Mouse (Mus musculus): ENCODE results near the gene Chrna3. TPM values are rescaled to one million over a fixed set of nuclear protein-coding genes. Genes with fewer than 3 reads are reported as not detected.

Chrna3 gene
- total RNA-seq, 2 experiments from 2014 or later = 0.61 to 0.95 TPM

DNA sequence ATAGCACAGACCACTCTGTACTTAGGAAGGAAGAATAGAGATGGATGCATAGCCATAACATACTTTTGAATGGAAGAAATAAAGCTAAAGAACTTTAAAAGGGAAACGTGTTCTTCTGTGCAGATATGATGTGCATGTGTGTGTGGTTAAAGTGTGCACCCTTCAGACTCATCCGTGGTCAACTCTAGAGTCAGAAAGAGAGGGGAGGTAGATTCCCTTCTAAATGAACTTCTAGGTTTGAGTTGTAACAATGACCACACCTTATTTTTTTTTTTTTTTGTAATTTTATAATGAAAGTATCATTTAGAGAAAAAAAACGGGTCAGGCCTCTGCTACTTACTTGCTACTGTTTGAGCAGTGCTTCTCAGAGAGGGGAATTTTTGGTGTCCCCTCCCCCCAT, 36.0 kb downstream of the Chrna3 start:
- DNase-seq (ENCODE audit: extremely low spot score in 1 of 2, low spot score in 2 of 2) = no peak
- H3K27ac ChIP-seq = no peak overlapping the region
- no peak for TF ChIP-seq CTCF (IDR thresholded peaks at IDR 0.05)
- intact Hi-C loops (cut with DNase I) = no loop called here
- no peak overlapping the region for H3K4me3 ChIP-seq

DNA sequence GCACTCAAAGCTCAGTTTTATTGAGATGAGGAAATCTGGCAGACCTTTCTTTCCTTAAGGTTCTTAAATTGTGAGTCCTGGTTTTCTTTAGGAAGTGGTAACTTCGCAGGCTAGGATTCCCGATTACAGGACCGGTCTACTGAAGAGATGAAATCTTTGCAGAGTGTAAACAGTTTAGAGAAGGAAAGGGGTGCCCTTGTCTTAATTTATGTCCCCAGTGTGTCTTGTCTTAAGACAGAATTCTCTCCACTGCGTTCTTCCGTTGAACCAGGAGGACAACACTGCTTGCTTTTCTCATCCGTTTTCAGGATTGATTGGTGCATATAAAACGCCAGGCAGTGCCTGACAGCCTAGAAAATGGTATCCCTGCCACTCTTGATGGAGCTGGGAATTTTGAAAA, 44.0 kb downstream of the Chrna3 start:
- Histone ChIP-seq H3K27ac (no peak overlapping the region), H3K4me3 (no peak overlapping the region)
- no peak for TF ChIP-seq CTCF (IDR thresholded peaks at IDR 0.05)
- intact Hi-C loops (cut with DNase I) = no loop called here
- no peak for DNase-seq (ENCODE audit: extremely low spot score in 1 of 2, low spot score in 2 of 2)

DNA sequence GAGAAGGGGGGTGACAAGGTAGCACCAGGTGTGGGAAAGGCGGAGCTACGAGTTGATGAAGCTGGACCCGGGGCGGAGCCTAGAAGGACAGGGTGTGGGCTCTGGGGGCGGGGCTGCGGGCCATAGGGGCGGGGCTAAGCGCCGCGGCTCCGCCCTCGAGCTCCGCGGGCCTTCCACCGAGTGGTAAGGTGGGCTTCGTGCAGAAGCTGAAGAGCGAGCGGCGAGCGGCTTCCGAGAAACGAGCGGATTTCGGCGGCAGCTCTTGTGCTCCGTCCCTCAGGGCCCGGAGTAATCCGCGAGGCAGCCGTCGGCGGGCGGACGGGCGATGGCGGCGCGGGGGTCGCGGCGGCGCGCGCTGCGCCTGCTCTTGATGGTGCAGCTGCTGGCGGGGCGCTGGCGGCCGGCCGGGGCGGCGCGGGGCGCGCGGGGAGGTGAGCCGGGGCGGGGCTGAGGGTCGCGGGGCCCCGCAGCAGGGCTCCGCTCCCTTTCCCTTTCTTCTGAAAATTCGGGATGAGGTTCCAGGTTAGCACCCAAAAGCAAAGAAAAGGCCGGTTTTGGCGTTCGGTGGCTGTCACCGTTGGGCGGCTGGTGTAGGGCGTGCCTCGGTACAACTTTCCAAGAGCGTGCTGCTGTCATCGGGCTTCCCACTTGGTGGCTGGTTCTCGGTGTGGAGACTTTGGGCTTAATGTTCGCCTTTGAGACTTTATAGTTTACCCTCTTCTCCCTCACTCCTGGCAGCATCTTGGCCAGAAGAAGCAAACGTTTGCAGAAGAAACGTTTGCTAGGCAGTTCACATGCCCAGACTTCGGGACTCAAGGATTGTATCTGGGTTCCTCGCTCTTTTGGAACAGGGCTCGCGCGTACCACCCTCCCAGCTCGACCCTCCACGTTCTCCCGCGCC, 44.8 kb downstream of the Chrna3 start:
- peak in 1 of 2 experiments; percentile 15 for DNase-seq (ENCODE audit: extremely low spot score in 1 of 2, low spot score in 2 of 2)
- H3K27ac ChIP-seq = no peak overlapping the region
- TF ChIP-seq CTCF (IDR thresholded peaks at IDR 0.05) = no peak
- intact Hi-C loops (cut with DNase I) = no loop called here
- H3K4me3 ChIP-seq = peak overlapping the region; percentile 44

DNA sequence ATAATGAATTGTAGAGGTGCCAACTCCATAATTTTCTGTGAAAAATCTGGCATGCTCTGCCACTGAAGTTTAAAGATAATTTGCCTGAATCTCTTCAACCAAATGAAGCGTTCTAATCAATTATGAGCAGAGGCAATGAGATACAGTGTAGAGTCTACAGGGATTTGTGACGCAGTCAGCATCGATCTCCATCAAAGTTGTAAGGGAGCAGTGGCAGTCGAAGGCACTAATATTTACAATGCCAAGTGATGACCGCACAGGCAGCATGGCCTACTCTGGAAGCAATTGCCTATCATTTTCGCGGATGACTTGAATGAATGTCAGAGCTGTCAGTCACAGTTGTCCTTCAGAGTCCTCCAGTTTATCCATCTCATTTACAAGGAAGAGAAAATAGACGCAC, 45.7 kb downstream of the Chrna3 start, which contains the start of gene Chrna5:
Gene Chrna5 (plus strand): TSS at position 207 of the 400 bp plus-strand sequence.
- DNase-seq (ENCODE audit: extremely low spot score in 1 of 2, low spot score in 2 of 2) = no peak
- intact Hi-C loops (cut with DNase I) = no loop called here
- H3K4me3 ChIP-seq = peak within 1 kb of the TSS; percentile 44
- TF ChIP-seq CTCF (IDR thresholded peaks at IDR 0.05) = no peak
- H3K27ac ChIP-seq = no peak within 1 kb of the TSS

DNA sequence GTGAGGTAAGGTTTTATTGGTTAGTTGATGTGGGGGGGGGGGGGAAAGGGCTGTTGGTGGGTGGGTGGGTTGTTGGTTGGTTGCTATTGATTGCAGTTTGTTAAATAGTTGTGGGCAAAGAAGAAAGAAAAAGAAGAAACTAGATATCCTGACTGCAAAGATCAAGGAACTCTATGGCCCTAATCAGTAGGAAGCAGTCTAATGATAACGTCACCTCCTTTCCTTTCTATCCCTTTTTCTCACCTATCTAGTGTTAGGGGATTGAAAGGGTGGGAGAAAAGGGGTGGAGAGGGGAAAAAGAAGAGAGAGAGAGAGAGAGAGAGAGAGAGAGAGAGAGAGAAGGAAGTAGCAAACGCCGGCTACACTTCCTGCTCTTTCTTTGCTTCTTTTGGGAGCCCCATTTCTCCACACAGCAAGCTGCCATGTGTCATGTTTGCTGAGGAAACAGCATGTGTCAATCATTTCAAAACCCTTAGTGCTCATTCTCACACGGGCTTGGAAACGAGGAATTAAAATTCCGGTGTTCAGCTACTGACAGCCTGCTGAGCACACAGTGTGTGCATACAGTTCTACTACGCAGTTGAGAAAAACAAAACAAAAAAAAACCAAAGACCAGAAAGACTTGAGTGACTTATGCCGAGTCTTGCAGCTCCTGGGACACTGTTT, 56.3 kb downstream of the Chrna3 start:
- Histone ChIP-seq H3K4me3 (no peak overlapping the region), H3K27ac (no peak overlapping the region)
- intact Hi-C loops (cut with DNase I) = no loop called here
- DNase-seq (ENCODE audit: extremely low spot score in 1 of 2, low spot score in 2 of 2) = no peak
- TF ChIP-seq CTCF (IDR thresholded peaks at IDR 0.05) = no peak

DNA sequence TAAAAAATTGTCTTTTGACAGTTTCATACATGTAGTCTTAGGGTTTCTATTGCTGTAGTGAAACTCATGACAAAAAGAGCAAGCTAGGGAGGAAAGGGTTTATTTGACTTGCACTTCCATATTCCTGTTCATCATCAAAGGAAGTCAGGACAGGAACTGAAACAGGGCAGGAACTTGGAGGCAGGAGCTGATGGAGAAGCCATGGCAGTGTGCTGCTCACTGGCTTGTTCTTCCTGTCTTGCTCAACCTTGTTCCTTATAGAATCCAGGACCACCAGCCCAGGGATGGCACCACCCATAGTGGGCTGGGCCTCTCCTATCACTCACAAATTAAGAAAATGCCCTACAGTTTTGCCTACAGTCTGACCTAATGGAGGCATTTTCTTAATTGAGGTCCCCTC, 62.7 kb downstream of the Chrna3 start:
- H3K27ac ChIP-seq = no peak overlapping the region
- DNase-seq (ENCODE audit: extremely low spot score in 1 of 2, low spot score in 2 of 2) = no peak
- no peak overlapping the region for H3K4me3 ChIP-seq
- intact Hi-C loops (cut with DNase I) = no loop called here
- TF ChIP-seq CTCF (IDR thresholded peaks at IDR 0.05) = no peak

DNA sequence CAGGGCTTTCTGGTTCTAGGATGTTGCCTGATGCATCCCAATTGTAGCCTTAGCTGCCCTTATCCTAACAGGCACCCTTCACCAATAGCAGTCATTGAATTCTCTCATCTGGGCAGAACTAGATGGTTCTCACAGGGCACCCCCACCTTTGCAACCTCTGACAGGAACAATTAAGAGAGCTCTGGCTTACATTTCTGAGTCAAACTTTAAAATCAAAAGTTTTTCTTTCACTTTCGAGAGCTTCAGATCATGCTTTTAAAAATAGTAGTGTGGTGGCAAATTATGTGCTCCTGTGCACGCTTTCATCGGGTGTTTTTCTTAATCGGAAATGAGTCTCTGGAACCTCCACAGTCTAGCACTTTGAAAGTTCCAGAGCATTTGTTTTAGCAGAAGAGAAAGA, 65.3 kb downstream of the Chrna3 start:
- no peak for TF ChIP-seq CTCF (IDR thresholded peaks at IDR 0.05)
- Histone ChIP-seq H3K4me3 (no peak overlapping the region), H3K27ac (no peak overlapping the region)
- DNase-seq (ENCODE audit: extremely low spot score in 1 of 2, low spot score in 2 of 2) = no peak
- intact Hi-C loops (cut with DNase I) = no loop called here

Other genes starting within 250 kb of the Chrna3 start
- gene Ireb2, start 162.8 kb downstream of the Chrna3 start, total RNA-seq (2021) = 10 to 100 TPM; 48.0 to 52.2 TPM
- 1 to 10 TPM; 2.2 TPM for gene Hykk, start 109.3 kb downstream of the Chrna3 start, total RNA-seq (2021)
- gene Psma4, start 75.8 kb downstream of the Chrna3 start, total RNA-seq (2021) = 100 to 1,000 TPM; 109 to 116 TPM
- not detected for gene AY074887, start 75.6 kb downstream of the Chrna3 start, total RNA-seq (2021)
- 1 to 10 TPM; 2.2 to 3.8 TPM for gene Chrna5, start 45.7 kb downstream of the Chrna3 start, total RNA-seq (2021)
- not detected for gene Chrnb4, start 22.2 kb upstream of the Chrna3 start, total RNA-seq (2021)
- gene Ube2q2, start 122.3 kb upstream of the Chrna3 start, total RNA-seq (2021) = 10 to 100 TPM; 67.7 to 72.5 TPM
- 10 to 100 TPM; 40.2 to 46.5 TPM for gene Fbxo22, start 182.4 kb upstream of the Chrna3 start, total RNA-seq (2021)